Comparison of ENCODE assay signal across 8 mouse cellular contexts in genomic region chr2:11552966-11553451, GRCm38 (mm10). TPM values are rescaled to one million over a fixed set of nuclear protein-coding genes. Genes with fewer than 3 reads are reported as not detected.
A peak's percentile ranks its signal among the peaks of the same experiment; 100 is the strongest.
DNase-seq lines count a peak whose midpoint lies in the region; ATAC-seq and TF ChIP-seq lines count a peak whose summit lies in the region.

No protein-coding gene starts in this region.

- no peaks in the 10 kb centered on the region for H3K36me3 ChIP-seq in embryonic facial prominence, embryonic 10.5 days (replicated peaks)
- H3K36me3 ChIP-seq in limb, embryonic 11.5 days (ENCODE audit: control insufficient read depth, insufficient read depth, low read length) = no peaks in the 10 kb centered on the region
- H3K36me3 ChIP-seq in midbrain, embryonic 15.5 days (replicated peaks) = no peaks in the 10 kb centered on the region

- DNase-seq in gastrocnemius, postnatal 10 days = peak; percentile 34
- DNase-seq in gastrocnemius, adult 8-10 months (ENCODE audit: low spot score in 2 of 2) = no peak
- no peak for DNase-seq in Patski (ENCODE audit: low read depth, low spot score)
- DNase-seq in embryonic facial prominence, embryonic 10.5 days (ENCODE audit: low spot score) = peak; percentile 31
- peak; percentile 28 for DNase-seq in heart, postnatal 4 days
- no peak for DNase-seq in limb, embryonic 11.5 days (ENCODE audit: low spot score)
- DNase-seq in spleen, postnatal 14 days (ENCODE audit: low spot score in 2 of 2) = no peak

- peaks cover 21% of the 10 kb centered on the region for H3K4me1 ChIP-seq in embryonic facial prominence, embryonic 10.5 days
- peaks cover 9% of the 10 kb centered on the region; the same call in 1 of the 2 replicates for H3K4me1 ChIP-seq in limb, embryonic 11.5 days (ENCODE audit: control insufficient read depth, insufficient read depth, low read length)
- peaks cover 16% of the 10 kb centered on the region for H3K4me1 ChIP-seq in midbrain, embryonic 15.5 days

- no peak overlapping the region; the same call in 1 of the 2 replicates for H3K27ac ChIP-seq in embryonic facial prominence, embryonic 10.5 days (replicated peaks)
- no peak overlapping the region for H3K27ac ChIP-seq in limb, embryonic 11.5 days (replicated peaks; ENCODE audit: low read depth, low read length)
- H3K27ac ChIP-seq in midbrain, embryonic 15.5 days = no peak overlapping the region

- WGBS in embryonic facial prominence, embryonic 10.5 days = under 1% methylated on average over 15 of the region's 15 CpGs
- 2% methylated on average over 15 of the region's 15 CpGs for WGBS in limb, embryonic 11.5 days
- WGBS in midbrain, embryonic 15.5 days = 2% methylated on average over 15 of the region's 15 CpGs

- in situ Hi-C loops in Patski (cut with MboI; ENCODE audit: low pct_unique_long_range_greater_than_20kb) = no loop called here

- ATAC-seq in Patski = peak; percentile 19
- ATAC-seq in limb, embryonic 11.5 days (ENCODE audit: insufficient number of reproducible peaks, low FRiP score, low TSS enrichment, low read depth) = 0 out of 2 replicates have a peak, but pooled peaks have one; percentile 13
- peak; percentile 62 for ATAC-seq in midbrain, embryonic 15.5 days (replicated peaks)

- CTCF ChIA-PET in Patski (lab: Charles Lee) = interaction anchor here (1.7 kb wide), 1 partner anchor 9 kb away, joined by 7 read pairs; no protein-coding TSS in a partner anchor

- POLR2A ChIA-PET in Patski (lab: Charles Lee) = no interaction called here

- H3K4me2 ChIP-seq in limb, embryonic 11.5 days (ENCODE audit: low read depth, severe bottlenecking) = peak overlapping the region; percentile 93
- H3K4me2 ChIP-seq in midbrain, embryonic 15.5 days = peak overlapping the region; percentile 100

- no peak for TF ChIP-seq CTCF in Patski (IDR thresholded peaks at IDR 0.05)

- peaks cover 5% of the 10 kb centered on the region for H3K27me3 ChIP-seq in Patski
- H3K27me3 ChIP-seq in embryonic facial prominence, embryonic 10.5 days (replicated peaks; ENCODE audit: low read depth, poor library complexity, severe bottlenecking) = peaks cover 57% of the 10 kb centered on the region
- H3K27me3 ChIP-seq in limb, embryonic 11.5 days (ENCODE audit: control insufficient read depth, insufficient read depth, low read length) = peaks cover 24% of the 10 kb centered on the region
- H3K27me3 ChIP-seq in midbrain, embryonic 15.5 days (replicated peaks) = peaks cover 9% of the 10 kb centered on the region

- no peak overlapping the region; the same call in 1 of the 2 replicates for H3K9ac ChIP-seq in limb, embryonic 11.5 days (ENCODE audit: low read length)
- peak overlapping the region; percentile 59 for H3K9ac ChIP-seq in midbrain, embryonic 15.5 days

- H3K4me3 ChIP-seq in embryonic facial prominence, embryonic 10.5 days = peak overlapping the region; percentile 67
- H3K4me3 ChIP-seq in limb, embryonic 11.5 days (ENCODE audit: low read depth, low read length) = peak overlapping the region; percentile 51
- H3K4me3 ChIP-seq in midbrain, embryonic 15.5 days = peak overlapping the region; percentile 71

- H3K9me3 ChIP-seq in embryonic facial prominence, embryonic 10.5 days = no peaks in the 10 kb centered on the region
- no peaks in the 10 kb centered on the region for H3K9me3 ChIP-seq in limb, embryonic 11.5 days (ENCODE audit: control insufficient read depth, low read length)
- no peaks in the 10 kb centered on the region for H3K9me3 ChIP-seq in midbrain, embryonic 15.5 days

RNA-seq across cellular contexts. Expression of gene Pfkfb3, which starts 0.9 kb away (rescaled TPM):
- total RNA-seq in gastrocnemius, postnatal 10 days (2021) = 10 to 100 TPM; 19.3 to 21.5 TPM
- total RNA-seq in gastrocnemius, adult 8-10 months (2022) = 100 to 1,000 TPM; 202 to 429 (median 324) TPM
- polyA plus RNA-seq in Patski (2021) = 21.2 TPM
- polyA plus RNA-seq in embryonic facial prominence, embryonic 10.5 days (2016; fragmentation: Nextera tagmentation; extraction: Ambion mirVana) = 15.4 and 17.0 TPM in 2 replicates
- total RNA-seq in heart, postnatal 4 days (2021) = 10 to 100 TPM; 11.8 to 12.7 TPM
- polyA plus RNA-seq in limb, embryonic 11.5 days (2014; fragmentation: Nextera tagmentation; extraction: Ambion mirVana) = 11.7 and 13.8 TPM in 2 replicates
- 35.3 and 35.7 TPM in 2 replicates for polyA plus RNA-seq in midbrain, embryonic 15.5 days (2015; fragmentation: Nextera tagmentation; extraction: Ambion mirVana)

RNA-seq across cellular contexts. Expression of gene Rbm17, which starts 50.9 kb away (rescaled TPM):
- total RNA-seq in gastrocnemius, postnatal 10 days (2021) = 10 to 100 TPM; 63.3 to 69.8 TPM
- total RNA-seq in gastrocnemius, adult 8-10 months (2022) = 10 to 100 TPM; 37.3 to 57.8 (median 46.3) TPM
- 141 TPM for polyA plus RNA-seq in Patski (2021)
- 201 TPM in 2 replicates for polyA plus RNA-seq in embryonic facial prominence, embryonic 10.5 days (2016; fragmentation: Nextera tagmentation; extraction: Ambion mirVana)
- total RNA-seq in heart, postnatal 4 days (2021) = 10 to 100 TPM; 83.4 to 93.1 TPM
- polyA plus RNA-seq in limb, embryonic 11.5 days (2014; fragmentation: Nextera tagmentation; extraction: Ambion mirVana) = 205 and 214 TPM in 2 replicates
- 122 and 129 TPM in 2 replicates for polyA plus RNA-seq in midbrain, embryonic 15.5 days (2015; fragmentation: Nextera tagmentation; extraction: Ambion mirVana)

Comparison
In these comparisons a context has a peak if more than half of its experiments do, and no peak if none do; other contexts are left out.
1. DNase-seq: peak in gastrocnemius, postnatal 10 days (single experiment), embryonic facial prominence, embryonic 10.5 days (single experiment) and heart, postnatal 4 days (single experiment); none in gastrocnemius, adult 8-10 months (0 of 2), Patski (single experiment), limb, embryonic 11.5 days (single experiment) and spleen, postnatal 14 days (0 of 2).
2. Peak in every context shown above with its lines, with median percentiles within 50 percentile points of each other: ATAC-seq and H3K4me3 ChIP-seq.